In the genomic region with DNA sequence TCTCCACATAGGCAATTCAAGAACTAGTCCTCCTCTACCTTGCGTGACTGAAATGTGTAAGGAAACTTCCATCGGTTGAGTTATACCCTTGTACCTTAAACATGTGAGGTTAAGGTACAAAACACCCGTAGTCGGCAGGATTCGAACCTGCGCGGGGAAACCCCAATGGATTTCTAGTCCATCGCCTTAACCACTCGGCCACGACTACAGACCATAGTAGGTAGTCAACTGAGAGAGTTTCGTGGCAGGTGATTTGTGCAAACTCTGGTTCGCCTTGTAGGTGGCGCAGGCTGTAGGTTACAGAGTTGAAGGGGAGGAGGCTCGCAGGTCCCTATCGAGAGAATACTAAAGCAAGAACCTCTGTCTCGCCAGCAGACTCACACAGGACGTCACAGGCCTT, we compare ENCODE assay signal across 8 mouse cellular contexts. TPM values are rescaled to one million over a fixed set of nuclear protein-coding genes. Genes with fewer than 3 reads are reported as not detected.
A peak's percentile ranks its signal among the peaks of the same experiment; 100 is the strongest.
DNase-seq lines count a peak whose midpoint lies in the region; ATAC-seq and TF ChIP-seq lines count a peak whose summit lies in the region.

No protein-coding gene starts in this region.

- peaks cover 17% of the 10 kb centered on the region for H3K4me1 ChIP-seq in kidney, embryonic 15.5 days
- 0 out of 2 replicates have a peak, but pooled peaks cover 4% of the 10 kb centered on the region for H3K4me1 ChIP-seq in stomach, embryonic 15.5 days

- no peak overlapping the region for H3K9ac ChIP-seq in kidney, embryonic 15.5 days
- H3K9ac ChIP-seq in stomach, embryonic 15.5 days, result no peak overlapping the region

- WGBS in kidney, embryonic 15.5 days, result 2% methylated on average over 17 of the region's 17 CpGs
- 9% methylated on average over 17 of the region's 17 CpGs for WGBS in stomach, embryonic 15.5 days

- intact Hi-C loops in left cerebral cortex, adult 2 months (cut with DNase I), result no loop called here

- no peak overlapping the region for H3K27ac ChIP-seq in left cerebral cortex, adult 2 months
- no peak overlapping the region for H3K27ac ChIP-seq in kidney, embryonic 15.5 days
- no peak overlapping the region for H3K27ac ChIP-seq in stomach, embryonic 15.5 days

- no peaks in the 10 kb centered on the region for H3K9me3 ChIP-seq in kidney, embryonic 15.5 days (replicated peaks)
- no peaks in the 10 kb centered on the region for H3K9me3 ChIP-seq in stomach, embryonic 15.5 days

- H3K36me3 ChIP-seq in kidney, embryonic 15.5 days, result no peaks in the 10 kb centered on the region
- H3K36me3 ChIP-seq in stomach, embryonic 15.5 days, result no peaks in the 10 kb centered on the region

- peak; percentile 41 for ATAC-seq in kidney, embryonic 15.5 days (replicated peaks; ENCODE audit: low FRiP score)
- peak; percentile 64; the same call in 1 of the 2 replicates for ATAC-seq in stomach, embryonic 15.5 days (ENCODE audit: insufficient read depth, low FRiP score, low read depth)

- no peak overlapping the region for H3K4me3 ChIP-seq in left cerebral cortex, adult 2 months
- peak overlapping the region; percentile 38 for H3K4me3 ChIP-seq in kidney, embryonic 15.5 days (replicated peaks)
- peak overlapping the region; percentile 31 for H3K4me3 ChIP-seq in stomach, embryonic 15.5 days (replicated peaks)

- TF ChIP-seq CTCF in left cerebral cortex, adult 2 months (IDR thresholded peaks at IDR 0.05), result no peak

- H3K27me3 ChIP-seq in kidney, embryonic 15.5 days, result no peaks in the 10 kb centered on the region
- no peaks in the 10 kb centered on the region for H3K27me3 ChIP-seq in stomach, embryonic 15.5 days (replicated peaks)

- peak; percentile 49 to 52 for DNase-seq in left cerebral cortex, adult 2 months (ENCODE audit: extremely low spot score in 1 of 2, low spot score in 2 of 2)
- DNase-seq in left cerebral cortex, adult 11 months (ENCODE audit: low spot score), result no peak
- DNase-seq in adrenal gland, postnatal 10 days, result peak; percentile 33
- DNase-seq in heart, adult 18-20 months, result peak; percentile 53 to 59
- peak; percentile 82 for DNase-seq in mesoderm, embryonic 11.5 days (ENCODE audit: low read depth, low spot score)
- no peak for DNase-seq in ovary, adult 18-20 months (ENCODE audit: low spot score)

- H3K4me2 ChIP-seq in kidney, embryonic 15.5 days, result peak overlapping the region; percentile 56
- peak overlapping the region; percentile 39 for H3K4me2 ChIP-seq in stomach, embryonic 15.5 days

RNA-seq across cellular contexts. Expression of a gene that starts 7.9 kb away (rescaled TPM):
- 1 to 10 TPM; 3.8 to 3.9 TPM for total RNA-seq in left cerebral cortex, adult 2 months (2021)
- 1 to 10 TPM; 2.0 to 2.4 TPM for total RNA-seq in adrenal gland, postnatal 10 days (2021)
- total RNA-seq in heart, adult 18-20 months (2021), result 1 to 10 TPM in 1 of 2 experiments, under 1 TPM in 1; 0.67 to 1.3 TPM
- 12.1 and 12.5 TPM in 2 replicates for polyA plus RNA-seq in kidney, embryonic 15.5 days (2015; fragmentation: Nextera tagmentation; extraction: Ambion mirVana)
- polyA plus RNA-seq in stomach, embryonic 15.5 days (2015; fragmentation: Nextera tagmentation; extraction: Ambion mirVana), result 7.8 and 8.5 TPM in 2 replicates

RNA-seq across cellular contexts. Expression of a gene that starts 44.0 kb away (rescaled TPM):
- not detected for total RNA-seq in left cerebral cortex, adult 2 months (2021)
- total RNA-seq in adrenal gland, postnatal 10 days (2021), result not detected
- total RNA-seq in heart, adult 18-20 months (2021), result not detected
- polyA plus RNA-seq in kidney, embryonic 15.5 days (2015; fragmentation: Nextera tagmentation; extraction: Ambion mirVana), result 0.08 and 0.17 TPM in 2 replicates
- polyA plus RNA-seq in stomach, embryonic 15.5 days (2015; fragmentation: Nextera tagmentation; extraction: Ambion mirVana), result 0.09 and 0.12 TPM in 2 replicates

Comparison
In these comparisons a context has a peak if more than half of its experiments do, and no peak if none do; other contexts are left out.
1. DNase-seq: peak in left cerebral cortex, adult 2 months (2 of 2), adrenal gland, postnatal 10 days (single experiment), heart, adult 18-20 months (2 of 2) and mesoderm, embryonic 11.5 days (single experiment); none in left cerebral cortex, adult 11 months (single experiment) and ovary, adult 18-20 months (single experiment).